Mouse (Mus musculus) right cerebral cortex, postnatal 36 days (tissue): ENCODE data around the gene Gm16368.
"Not testable (repeated sequence)": the region's sequence is repeated elsewhere in the genome, so short reads cannot be mapped to it uniquely, and the experiment has no call there.

Experiments
- DNase-seq, 2 experiments: peaks; one replicate each; pipeline ENCODE4 v3.0.0; 2022; ENCODE audit warnings: low spot score in 2 of 2, mixed read lengths in 1 of 2

The Gm16368 gene

GRCm38 (mm10) chr12:88083397-88083796 is at the start of gene Gm16368:
Gene Gm16368, plus strand, starts transcription at chr12:88083697.
- not testable (repeated sequence) for DNase-seq

GRCm38 (mm10) chr12:88039062-88039461 is 44.4 kb upstream of the Gm16368 start:
- DNase-seq: not testable (repeated sequence)

GRCm38 (mm10) chr12:88039703-88040102 is 43.8 kb upstream of the Gm16368 start:
- DNase-seq: not testable (repeated sequence)

GRCm38 (mm10) chr12:88045226-88045625 is 38.3 kb upstream of the Gm16368 start:
- DNase-seq: not testable (repeated sequence)
